ENCODE assay signal across 25 mouse cellular contexts in genomic region chr6:99252816-99253215, GRCm38 (mm10).
A peak's percentile ranks its signal among the peaks of the same experiment; 100 is the strongest.
DNase-seq lines count a peak whose midpoint lies in the region; ATAC-seq and TF ChIP-seq lines count a peak whose summit lies in the region.
"Had no signal": no experiment of that assay in that cellular context is flagged by ENCODE, and none has a peak within 500 bp of the region (broad histone marks: within the 10 kb centered on the region; RNA-seq: fewer than 3 reads in every experiment).

No protein-coding gene starts in this region.

- peak; percentile 81 for ATAC-seq in granulocyte monocyte progenitor cell, adult 5-6 weeks (replicated peaks; ENCODE audit: poor library complexity, severe bottlenecking)
- peak; percentile 39; the same call in 1 of the 2 replicates for ATAC-seq in monocyte, adult 5-6 weeks (replicated peaks; ENCODE audit: insufficient number of reproducible peaks, low FRiP score, low TSS enrichment, poor library complexity, severe bottlenecking)
- ATAC-seq in hindbrain, postnatal 0 days, result no peak
- ATAC-seq: activated CD4-positive, CD25-positive, alpha-beta regulatory T cell, adult 4 months; forebrain, embryonic 15.5 days; intestine, embryonic 15.5 days had no signal

- no peaks in the 10 kb centered on the region for H3K9me3 ChIP-seq in hindbrain, postnatal 0 days (ENCODE audit: low read length)
- H3K9me3 ChIP-seq: embryonic facial prominence, embryonic 15.5 days; forebrain, embryonic 15.5 days; heart, embryonic 10.5 days; hindbrain, embryonic 15.5 days; intestine, embryonic 15.5 days; limb, embryonic 12.5 days had no signal

- H3K4me3 ChIP-seq in hindbrain, postnatal 0 days (ENCODE audit: low read length), result no peak overlapping the region
- H3K4me3 ChIP-seq: embryonic facial prominence, embryonic 15.5 days; forebrain, embryonic 15.5 days; heart, embryonic 10.5 days; hindbrain, embryonic 15.5 days; intestine, embryonic 15.5 days; limb, embryonic 12.5 days had no signal

- no peaks in the 10 kb centered on the region for H3K36me3 ChIP-seq in hindbrain, postnatal 0 days (ENCODE audit: insufficient read depth, low read length)
- H3K36me3 ChIP-seq: embryonic facial prominence, embryonic 15.5 days; forebrain, embryonic 15.5 days; heart, embryonic 10.5 days; hindbrain, embryonic 15.5 days; intestine, embryonic 15.5 days; limb, embryonic 12.5 days had no signal

- no peak overlapping the region for H3K9ac ChIP-seq in hindbrain, postnatal 0 days (replicated peaks; ENCODE audit: low read length)
- H3K9ac ChIP-seq: embryonic facial prominence, embryonic 15.5 days; forebrain, embryonic 15.5 days; hindbrain, embryonic 15.5 days; intestine, embryonic 15.5 days; limb, embryonic 12.5 days; liver, embryonic 14.5 days had no signal

- DNase-seq in lung, adult 18-20 months, result peak; percentile 56 to 73
- no peak for DNase-seq in lung, postnatal 14 days
- DNase-seq in adipocyte (ENCODE audit: low spot score), result peak; percentile 62
- DNase-seq in thymus, postnatal 4 days, result no peak
- no peak for DNase-seq in ovary, adult 18-20 months (ENCODE audit: low spot score)
- DNase-seq in hindbrain, postnatal 0 days (ENCODE audit: low spot score), result no peak
- DNase-seq: adrenal gland, postnatal 25 days; cerebellum, adult 8-10 months; cerebellum, postnatal 36 days; gastrocnemius, postnatal 14 days; kidney, adult 8-10 months; kidney, postnatal 14 days; retina, postnatal 1 day; thymus, postnatal 25 days had no signal

- no peaks in the 10 kb centered on the region for H3K27me3 ChIP-seq in hindbrain, postnatal 0 days (ENCODE audit: insufficient read depth, low read length)
- H3K27me3 ChIP-seq: embryonic facial prominence, embryonic 15.5 days; forebrain, embryonic 15.5 days; hindbrain, embryonic 15.5 days; intestine, embryonic 15.5 days; limb, embryonic 12.5 days had no signal

- no peak overlapping the region for H3K4me2 ChIP-seq in hindbrain, postnatal 0 days (ENCODE audit: low read depth, low read length)
- H3K4me2 ChIP-seq: embryonic facial prominence, embryonic 15.5 days; forebrain, embryonic 15.5 days; hindbrain, embryonic 15.5 days; intestine, embryonic 15.5 days; limb, embryonic 12.5 days; midbrain, embryonic 11.5 days had no signal

- H3K4me1 ChIP-seq in hindbrain, postnatal 0 days (ENCODE audit: insufficient read depth, low read length), result no peaks in the 10 kb centered on the region
- H3K4me1 ChIP-seq: embryonic facial prominence, embryonic 15.5 days; forebrain, embryonic 15.5 days; hindbrain, embryonic 15.5 days; intestine, embryonic 15.5 days; limb, embryonic 12.5 days had no signal

- no peak overlapping the region for H3K27ac ChIP-seq in hindbrain, postnatal 0 days
- H3K27ac ChIP-seq: embryonic facial prominence, embryonic 15.5 days; forebrain, embryonic 15.5 days; heart, embryonic 10.5 days; hindbrain, embryonic 15.5 days; intestine, embryonic 15.5 days; limb, embryonic 12.5 days; liver, embryonic 14.5 days had no signal

- TF ChIP-seq CTCF in hindbrain, postnatal 0 days (IDR thresholded peaks at IDR 0.05; ENCODE audit: low read depth), result no peak

- 80% methylated on average over 5 of the region's 5 CpGs for WGBS in hindbrain, postnatal 0 days

Comparison
In these comparisons a context has a peak if more than half of its experiments do, and no peak if none do; other contexts are left out.
1. DNase-seq: peak in lung, adult 18-20 months (2 of 2) and adipocyte (single experiment); none in lung, postnatal 14 days (single experiment), thymus, postnatal 4 days (single experiment), ovary, adult 18-20 months (single experiment) and hindbrain, postnatal 0 days (single experiment).